Mouse (Mus musculus) testis, adult 2 months (tissue): ENCODE results near the gene D2hgdh.

Source experiments
- CTCF ChIP-seq: fragments of 200-500 bp; IDR thresholded peaks from 2 replicates; pipeline ENCODE4 v1.5.1; 2012; ENCODE audit warnings: low read depth, mild to moderate bottlenecking, inconsistent platforms, low read length, moderate library complexity; ENCODE audit not compliant: control insufficient read depth, insufficient read depth, insufficient replicate concordance
- POLR2A ChIP-seq: fragments of 200-500 bp; IDR thresholded peaks from 2 replicates; pipeline ENCODE4 v1.6.1; 2012; ENCODE audit warnings: low read depth, mild to moderate bottlenecking, inconsistent platforms, low read length, moderate library complexity; ENCODE audit not compliant: control insufficient read depth

DNA sequence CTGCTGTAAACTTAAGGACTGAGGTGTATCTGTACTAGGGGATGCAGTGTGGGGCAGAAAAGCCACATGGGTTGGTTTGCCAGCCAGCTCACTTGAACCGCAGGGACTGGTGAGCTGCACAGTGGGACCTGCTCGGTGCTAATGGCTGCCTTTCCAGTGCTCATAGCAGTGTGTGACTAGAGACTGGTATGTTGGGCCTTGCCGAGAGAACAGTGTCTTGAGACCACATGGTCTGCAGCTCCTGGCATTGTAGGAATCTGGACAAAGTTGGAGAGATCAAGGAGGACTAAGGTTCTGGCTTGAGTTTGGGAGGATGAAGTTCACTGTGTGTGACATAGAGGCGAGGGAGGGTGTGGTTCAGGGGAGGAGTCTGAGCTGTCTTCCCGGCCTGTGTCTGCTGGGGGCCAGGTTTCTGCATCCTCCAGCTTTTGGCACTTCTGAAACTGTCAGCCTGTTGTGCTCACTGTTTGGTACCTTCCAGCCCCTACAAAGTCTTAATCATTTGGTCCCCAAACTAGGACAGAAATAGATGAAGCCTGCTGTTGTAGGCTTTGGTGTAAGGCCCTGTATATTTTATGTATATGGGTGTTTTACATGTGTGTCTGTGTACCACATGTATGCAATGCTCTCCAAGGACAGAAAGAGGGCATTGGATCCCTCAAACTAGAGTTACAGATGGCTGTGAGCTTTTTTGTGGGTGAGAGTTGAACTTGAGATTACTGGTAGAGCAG is 19.3 kb upstream of the D2hgdh start:
- no peak for TF ChIP-seq CTCF
- TF ChIP-seq POLR2A, result no peak
